Mouse (Mus musculus) CD4-positive, CD25-positive, alpha-beta regulatory T cell, adult 4 months (primary cell): ENCODE measurements around the gene Kpna3. TPM values are rescaled to one million over a fixed set of nuclear protein-coding genes. Genes with fewer than 3 reads are reported as not detected.

Experiments used
- ATAC-seq: one replicate; pipeline ENCODE4 v1.8.0; 2017
- polyA plus RNA-seq, 2 experiments: library from polyadenylated mRNA; unstranded; fragments of 100-300 nt; shearing (Covaris generic); gene quantifications; one replicate each; pipeline ENCODE4 v1.2.1; 2017

Gene Kpna3
- polyA plus RNA-seq, result 10 to 100 TPM; 30.6 to 35.1 TPM

- peak; percentile 92 for ATAC-seq
Observed at GRCm38 (mm10) chr14:61439661-61440559, at the start of gene Kpna3. Gene Kpna3, minus strand, starts transcription at chr14:61439874.

- ATAC-seq, result no peak
Observed at GRCm38 (mm10) chr14:61460365-61460764, 20.7 kb upstream of the Kpna3 start.

GRCm38 (mm10) chr14:61457468-61457867, 17.8 kb upstream of the Kpna3 start:
- no peak for ATAC-seq

DNA sequence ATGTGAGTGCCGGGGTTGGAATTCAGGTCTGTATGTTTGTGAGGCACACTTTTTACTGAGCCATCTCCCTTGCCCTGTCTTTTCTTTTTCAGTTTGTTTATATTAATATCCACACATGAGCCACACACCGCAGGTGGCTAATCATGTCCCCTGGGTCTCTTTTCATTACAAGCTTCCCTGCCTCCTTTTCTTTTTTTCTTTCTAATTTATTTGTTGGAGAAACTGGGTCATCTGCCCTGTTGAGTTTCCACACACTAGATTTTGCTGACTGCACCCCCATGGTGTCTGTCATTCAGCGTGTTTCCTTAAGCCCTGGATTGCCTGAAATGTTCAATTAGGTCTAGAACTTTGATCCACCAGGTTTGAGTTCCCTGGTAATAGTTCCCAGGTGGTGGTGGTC, 15.9 kb upstream of the Kpna3 start:
- ATAC-seq, result no peak

GRCm38 (mm10) chr14:61453032-61453431, 13.4 kb upstream of the Kpna3 start:
- ATAC-seq, result no peak

GRCm38 (mm10) chr14:61452481-61452880, 12.8 kb upstream of the Kpna3 start:
- ATAC-seq, result no peak

DNA sequence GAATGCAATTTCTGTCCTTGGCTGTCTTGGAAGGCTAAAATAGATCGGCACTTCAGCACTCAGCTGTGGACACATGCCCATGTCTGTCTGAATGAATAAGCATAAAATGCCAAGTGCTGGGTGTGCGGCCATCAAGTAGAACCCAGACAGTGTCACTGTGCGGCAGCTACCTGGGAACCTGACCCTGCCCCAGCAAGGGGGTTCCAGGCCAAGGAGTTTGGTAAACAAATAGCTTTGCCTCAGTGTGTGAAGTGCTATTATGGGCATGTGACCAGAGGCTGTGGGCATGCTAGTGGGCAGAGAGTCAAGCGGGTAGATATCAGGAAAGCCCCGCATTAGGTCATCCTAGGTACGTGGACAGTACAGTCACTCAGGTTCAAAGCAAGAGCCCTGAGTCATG, 8.1 kb upstream of the Kpna3 start:
- no peak for ATAC-seq

DNA sequence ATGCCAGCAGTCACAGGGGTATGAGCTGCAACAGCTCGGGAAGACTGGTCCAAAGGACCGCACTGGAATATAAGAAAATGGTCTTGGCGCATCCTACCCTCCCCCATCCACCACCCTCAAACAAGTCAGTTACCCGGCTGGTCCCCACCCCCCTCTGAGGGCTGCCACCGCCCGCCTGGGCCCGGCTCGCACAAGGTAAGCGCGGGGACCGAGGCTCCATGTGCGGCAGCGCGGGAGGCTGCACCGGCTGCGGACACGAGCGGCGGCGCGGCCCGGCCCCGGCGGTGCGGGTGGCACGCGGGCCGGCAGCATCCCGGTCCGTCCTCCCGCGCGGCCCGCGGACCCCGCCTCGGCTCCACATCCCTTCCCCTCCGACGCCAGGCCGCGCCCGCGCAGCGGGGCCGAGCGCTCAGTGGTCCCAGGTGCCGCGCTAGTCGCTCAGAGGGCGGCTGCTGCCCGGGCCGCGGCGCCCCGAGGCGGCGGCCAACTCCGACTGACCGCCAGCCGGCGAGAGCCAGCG, 473 bp downstream of the Kpna3 start:
- ATAC-seq, result no peak

- no peak for ATAC-seq
Observed at GRCm38 (mm10) chr14:61438171-61438945, 1.3 kb downstream of the Kpna3 start.

DNA sequence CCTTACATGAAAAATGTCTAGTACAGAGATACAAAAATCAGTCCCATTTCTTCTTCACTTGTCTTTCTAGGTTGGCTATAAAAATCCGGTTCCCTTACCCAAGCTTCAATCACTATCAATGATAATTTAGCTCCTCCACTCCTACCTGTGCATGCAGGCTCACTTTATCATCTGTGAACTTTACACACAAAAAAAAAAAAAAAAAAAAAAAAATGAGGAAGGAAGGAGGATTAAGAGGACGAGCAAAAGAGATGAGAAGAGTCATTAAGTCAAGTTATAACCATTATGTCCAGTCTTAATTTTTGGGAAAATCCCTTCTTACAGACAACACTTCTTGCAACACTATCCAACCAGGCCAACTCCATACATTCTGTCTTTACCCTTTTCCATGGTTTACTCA, 2.8 kb downstream of the Kpna3 start:
- no peak for ATAC-seq

DNA sequence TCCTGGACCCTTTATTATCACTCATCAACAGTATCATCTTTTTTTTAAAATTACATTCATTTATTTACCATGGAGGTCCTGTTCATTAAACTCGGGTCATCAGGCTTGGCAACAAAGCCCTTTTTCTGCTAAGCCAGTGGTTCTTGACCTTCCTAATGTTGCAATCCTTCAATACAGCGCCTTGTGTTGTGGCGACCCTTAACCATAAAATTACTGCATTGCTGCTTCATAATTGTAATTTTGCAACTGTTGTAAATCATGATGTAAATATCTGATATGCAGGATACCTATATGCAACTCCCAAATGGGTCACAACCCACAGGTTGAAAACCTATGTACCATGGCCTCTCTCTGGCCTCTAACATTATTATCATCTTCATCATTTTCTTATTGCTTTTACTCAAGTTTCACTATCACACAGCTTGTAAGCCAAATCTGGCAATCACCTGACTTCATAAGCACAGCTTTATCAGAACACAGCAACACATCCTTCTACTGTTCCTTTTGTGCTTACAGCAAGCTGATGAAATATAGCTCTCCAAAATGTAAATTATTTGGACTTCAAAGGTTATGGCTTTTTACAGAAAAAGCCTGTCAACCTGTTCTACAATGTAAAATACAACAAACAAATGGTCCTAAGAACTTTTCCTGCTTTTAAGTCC, 11.4 kb downstream of the Kpna3 start:
- ATAC-seq, result peak; percentile 28

DNA sequence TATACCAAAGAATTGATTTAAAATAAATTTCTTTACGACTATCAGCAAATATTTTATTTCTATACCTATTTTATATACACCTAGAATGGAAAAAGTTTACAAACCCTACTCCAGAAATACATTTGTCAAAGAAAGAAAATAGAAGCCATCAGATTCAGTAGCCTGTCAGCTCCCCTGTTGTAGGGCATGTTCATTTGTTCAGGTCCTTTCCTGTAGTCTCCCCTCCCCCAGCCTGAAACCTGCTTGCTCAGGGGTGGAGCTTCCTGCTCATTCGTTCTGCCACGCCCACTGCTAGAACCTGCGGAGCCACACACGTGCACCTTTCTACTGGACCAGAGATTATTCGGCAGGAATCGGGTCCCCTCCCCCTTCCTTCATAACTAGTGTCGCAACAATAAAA, 12.6 kb downstream of the Kpna3 start:
- peak; percentile 87 for ATAC-seq

GRCm38 (mm10) chr14:61425080-61425665, 14.5 kb downstream of the Kpna3 start:
- ATAC-seq, result no peak

DNA sequence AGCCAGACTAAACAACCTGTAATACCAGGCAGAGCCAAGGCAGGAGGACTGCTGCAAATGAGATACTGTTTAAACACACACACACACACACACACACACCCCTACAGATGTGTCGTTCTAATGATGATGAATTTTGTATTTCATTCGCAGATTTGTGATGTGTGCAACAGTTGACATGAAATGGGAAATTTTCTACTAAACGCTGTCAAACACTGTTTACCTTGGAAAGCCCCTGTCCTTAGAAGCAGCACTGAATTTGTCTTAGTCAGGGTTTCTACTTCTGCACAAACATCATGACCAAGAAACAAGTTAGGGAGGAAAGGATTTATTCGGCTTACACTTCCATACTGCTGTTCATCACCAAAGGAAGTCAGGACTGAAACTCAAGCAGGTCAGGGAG, 24.0 kb downstream of the Kpna3 start:
- ATAC-seq, result peak; percentile 56

DNA sequence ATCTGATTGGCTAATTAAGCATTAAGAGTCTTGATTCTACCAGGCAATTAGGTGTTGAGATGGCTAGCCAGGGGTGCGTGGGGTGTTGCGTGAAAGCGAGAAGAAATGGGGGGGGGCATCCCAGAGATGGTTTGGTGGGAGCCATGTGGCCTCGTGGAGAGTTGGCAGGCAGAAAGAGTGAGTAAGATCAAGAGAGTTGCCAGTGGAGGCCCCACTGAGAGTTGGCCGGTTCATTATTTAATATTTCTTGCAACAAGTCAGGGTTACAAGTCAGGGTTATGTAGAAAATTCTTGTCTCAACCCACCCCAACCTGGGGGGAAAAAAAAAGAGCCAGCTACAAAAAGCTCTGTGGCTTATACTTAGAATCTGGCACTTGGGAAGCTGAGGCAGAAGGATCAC, 24.4 kb downstream of the Kpna3 start:
- no peak for ATAC-seq

GRCm38 (mm10) chr14:61414808-61415207, 24.9 kb downstream of the Kpna3 start:
- no peak for ATAC-seq

DNA sequence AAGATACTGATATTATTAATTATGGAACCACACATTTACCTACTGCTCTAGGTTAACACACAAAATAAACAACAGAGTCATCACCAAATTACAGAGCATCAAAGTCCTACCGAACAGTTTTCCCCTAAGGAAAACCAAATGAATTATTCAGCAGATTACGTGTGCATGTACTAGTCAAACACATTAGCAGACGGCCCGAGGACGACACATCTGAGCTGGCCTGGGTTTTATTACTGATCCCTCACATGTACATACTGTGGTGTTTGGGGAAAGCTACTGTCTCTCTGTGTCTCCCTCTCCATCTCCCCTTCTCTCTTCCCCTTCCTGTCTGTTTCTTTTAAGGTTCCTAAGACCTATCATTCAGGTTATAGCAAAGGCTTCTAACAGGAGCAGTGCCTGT, 25.5 kb downstream of the Kpna3 start:
- ATAC-seq, result no peak

- no peak for ATAC-seq
Observed at GRCm38 (mm10) chr14:61413686-61414085, 26.0 kb downstream of the Kpna3 start.

- ATAC-seq, result peak; percentile 59
Observed at GRCm38 (mm10) chr14:61410020-61410419, 29.7 kb downstream of the Kpna3 start.

GRCm38 (mm10) chr14:61407055-61407454, 32.6 kb downstream of the Kpna3 start:
- ATAC-seq, result no peak

- no peak for ATAC-seq
Observed at GRCm38 (mm10) chr14:61405761-61406160, 33.9 kb downstream of the Kpna3 start.

DNA sequence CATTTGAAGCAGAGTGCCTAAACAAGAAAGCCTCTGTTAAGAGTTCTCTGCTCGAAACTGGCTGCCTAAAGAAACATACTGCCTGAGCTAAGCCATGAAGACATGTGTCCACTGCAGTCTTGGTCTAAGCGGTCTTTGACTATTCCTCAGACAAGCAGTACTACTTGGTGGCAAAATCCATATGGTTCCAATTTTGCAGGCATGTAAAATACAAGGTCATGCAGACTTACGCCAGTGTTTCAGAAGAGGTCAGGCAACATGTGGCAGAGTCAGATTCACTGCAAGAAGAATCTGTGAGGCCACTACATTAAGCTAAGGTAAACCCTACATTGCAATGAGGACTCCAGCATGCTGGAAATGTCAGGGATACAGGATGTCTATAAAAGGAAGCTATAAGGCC, 34.7 kb downstream of the Kpna3 start:
- no peak for ATAC-seq

GRCm38 (mm10) chr14:61394745-61395144, 44.9 kb downstream of the Kpna3 start:
- ATAC-seq, result no peak
